Mouse (Mus musculus): ENCODE measurements around the gene Hoxa11. TPM values are rescaled to one million over a fixed set of nuclear protein-coding genes. Genes with fewer than 3 reads are reported as not detected.
A peak's percentile ranks its signal among the peaks of the same experiment; 100 is the strongest.

Gene Hoxa11
- 0.04 TPM in 1 of 2 replicates, not detected in the other for polyA plus RNA-seq (2012; rRNA removed)

DNA sequence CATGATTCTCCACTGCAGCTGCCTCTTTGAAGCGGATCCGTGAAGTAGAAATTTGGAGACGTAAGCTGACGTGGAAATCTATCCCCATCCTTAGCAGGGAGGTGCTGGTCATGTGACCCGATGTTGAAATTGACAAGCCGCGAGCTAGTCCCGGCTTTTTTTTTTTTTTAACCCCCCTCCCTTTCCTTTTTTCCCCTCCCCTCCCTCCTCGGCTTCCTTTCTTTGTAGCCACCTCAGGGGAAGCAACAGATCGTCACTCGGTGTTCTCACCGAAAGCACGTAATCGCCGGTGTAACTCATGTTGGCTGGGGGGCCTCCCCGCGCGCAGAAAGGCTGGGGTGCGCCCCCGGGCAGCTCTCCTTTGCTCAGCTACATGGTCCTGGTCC, at the start of gene Hoxa11:
Gene Hoxa11 (minus strand): TSS at position 54 of the 386 bp plus-strand sequence.
- 4% methylated on average over 20 of the region's 20 CpGs for WGBS
- Histone ChIP-seq H3K4me3 (ENCODE audit: low read depth, low read length) (no peak within 1 kb of the TSS), H3K27ac (ENCODE audit: insufficient read depth, low read depth, low read length) (no peak within 1 kb of the TSS), H3K4me1 (ENCODE audit: control insufficient read depth, insufficient read depth, insufficient read length, low read length) (no peaks in the 10 kb centered on the region; the same call in 1 of the 2 replicates), H3K36me3 (ENCODE audit: control insufficient read depth, insufficient read depth, low read length) (no peaks in the 10 kb centered on the region), H3K27me3 (ENCODE audit: control insufficient read depth, insufficient read depth, low read length) (peaks cover 93% of the 10 kb centered on the region)
- TF ChIP-seq POLR2A (IDR thresholded peaks at IDR 0.05; ENCODE audit: low read depth, low read length) = no peak
- TF ChIP-seq CTCF (IDR thresholded peaks at IDR 0.05; ENCODE audit: extremely low read depth, insufficient read length, insufficient replicate concordance, low read depth, low read length) = no peak

DNA sequence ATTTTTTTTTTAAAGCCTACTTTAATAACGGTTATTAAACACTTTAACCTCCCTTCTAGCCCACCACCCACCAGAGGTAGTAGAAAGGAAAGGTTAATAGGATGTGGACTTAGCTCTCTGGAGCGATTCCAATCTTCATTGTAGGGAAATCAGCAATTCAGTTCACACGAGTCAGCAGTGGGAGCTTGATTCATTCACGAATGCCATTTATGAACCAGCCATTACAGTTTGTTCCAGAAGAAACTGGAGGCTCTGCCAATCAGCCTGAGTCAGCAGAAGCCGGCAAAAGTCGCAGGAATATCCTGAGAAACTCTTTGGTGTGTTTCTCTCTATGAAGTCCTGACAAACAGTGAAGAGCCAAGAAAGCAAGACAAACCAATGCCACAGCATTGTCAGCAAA, 49.0 kb upstream of the Hoxa11 start:
- Histone ChIP-seq H3K27ac (ENCODE audit: insufficient read depth, low read depth, low read length) (no peak overlapping the region), H3K36me3 (ENCODE audit: control insufficient read depth, insufficient read depth, low read length) (no peaks in the 10 kb centered on the region), H3K4me3 (ENCODE audit: low read depth, low read length) (no peak overlapping the region), H3K27me3 (ENCODE audit: control insufficient read depth, insufficient read depth, low read length) (peaks cover 55% of the 10 kb centered on the region), H3K4me1 (ENCODE audit: control insufficient read depth, insufficient read depth, insufficient read length, low read length) (peaks cover 6% of the 10 kb centered on the region)
- 42% methylated on average over 6 of the region's 6 CpGs for WGBS
- no peak for TF ChIP-seq CTCF (IDR thresholded peaks at IDR 0.05; ENCODE audit: extremely low read depth, insufficient read length, insufficient replicate concordance, low read depth, low read length)
- no peak for TF ChIP-seq POLR2A (IDR thresholded peaks at IDR 0.05; ENCODE audit: low read depth, low read length)

- Histone ChIP-seq H3K27me3 (ENCODE audit: control insufficient read depth, insufficient read depth, low read length) (peaks cover 62% of the 10 kb centered on the region), H3K36me3 (ENCODE audit: control insufficient read depth, insufficient read depth, low read length) (no peaks in the 10 kb centered on the region), H3K4me1 (ENCODE audit: control insufficient read depth, insufficient read depth, insufficient read length, low read length) (peaks cover 6% of the 10 kb centered on the region), H3K27ac (ENCODE audit: insufficient read depth, low read depth, low read length) (no peak overlapping the region), H3K4me3 (ENCODE audit: low read depth, low read length) (no peak overlapping the region)
- 68% methylated on average over 7 of the region's 7 CpGs for whole genome bisulfite sequencing
- TF ChIP-seq CTCF (IDR thresholded peaks at IDR 0.05; ENCODE audit: extremely low read depth, insufficient read length, insufficient replicate concordance, low read depth, low read length) (no peak), POLR2A (IDR thresholded peaks at IDR 0.05; ENCODE audit: low read depth, low read length) (no peak)
These were observed 46.7 kb upstream of the Hoxa11 start for GRCm38 (mm10) chr6:52292328-52292727.

- H3K27ac ChIP-seq (ENCODE audit: insufficient read depth, low read depth, low read length) = no peak overlapping the region
- H3K27me3 ChIP-seq (ENCODE audit: control insufficient read depth, insufficient read depth, low read length) = peaks cover 63% of the 10 kb centered on the region
- WGBS = 7% methylated on average over 45 of the region's 45 CpGs
- peak overlapping the region; percentile 30 for H3K4me3 ChIP-seq (ENCODE audit: low read depth, low read length)
- H3K36me3 ChIP-seq (ENCODE audit: control insufficient read depth, insufficient read depth, low read length) = no peaks in the 10 kb centered on the region
- TF ChIP-seq CTCF (IDR thresholded peaks at IDR 0.05; ENCODE audit: extremely low read depth, insufficient read length, insufficient replicate concordance, low read depth, low read length) = no peak
- no peak for TF ChIP-seq POLR2A (IDR thresholded peaks at IDR 0.05; ENCODE audit: low read depth, low read length)
- peaks cover 6% of the 10 kb centered on the region for H3K4me1 ChIP-seq (ENCODE audit: control insufficient read depth, insufficient read depth, insufficient read length, low read length)
These were observed 45.6 kb upstream of the Hoxa11 start for GRCm38 (mm10) chr6:52291021-52291860.

GRCm38 (mm10) chr6:52290186-52290585, 44.6 kb upstream of the Hoxa11 start:
- peaks cover 61% of the 10 kb centered on the region for H3K27me3 ChIP-seq (ENCODE audit: control insufficient read depth, insufficient read depth, low read length)
- H3K4me3 ChIP-seq (ENCODE audit: low read depth, low read length) = no peak overlapping the region
- 18% methylated on average over 12 of the region's 12 CpGs for WGBS
- no peaks in the 10 kb centered on the region for H3K36me3 ChIP-seq (ENCODE audit: control insufficient read depth, insufficient read depth, low read length)
- no peak overlapping the region for H3K27ac ChIP-seq (ENCODE audit: insufficient read depth, low read depth, low read length)
- TF ChIP-seq POLR2A (IDR thresholded peaks at IDR 0.05; ENCODE audit: low read depth, low read length) (no peak), CTCF (IDR thresholded peaks at IDR 0.05; ENCODE audit: extremely low read depth, insufficient read length, insufficient replicate concordance, low read depth, low read length) (no peak)
- H3K4me1 ChIP-seq (ENCODE audit: control insufficient read depth, insufficient read depth, insufficient read length, low read length) = peaks cover 6% of the 10 kb centered on the region

GRCm38 (mm10) chr6:52283896-52284295, 38.3 kb upstream of the Hoxa11 start:
- TF ChIP-seq POLR2A (IDR thresholded peaks at IDR 0.05; ENCODE audit: low read depth, low read length) = no peak
- no peak for TF ChIP-seq CTCF (IDR thresholded peaks at IDR 0.05; ENCODE audit: extremely low read depth, insufficient read length, insufficient replicate concordance, low read depth, low read length)
- Histone ChIP-seq H3K4me3 (ENCODE audit: low read depth, low read length) (no peak overlapping the region), H3K27me3 (ENCODE audit: control insufficient read depth, insufficient read depth, low read length) (peaks cover 17% of the 10 kb centered on the region; the same call in 1 of the 2 replicates), H3K36me3 (ENCODE audit: control insufficient read depth, insufficient read depth, low read length) (no peaks in the 10 kb centered on the region), H3K4me1 (ENCODE audit: control insufficient read depth, insufficient read depth, insufficient read length, low read length) (no peaks in the 10 kb centered on the region), H3K27ac (ENCODE audit: insufficient read depth, low read depth, low read length) (no peak overlapping the region)
- WGBS = 89% methylated on average over 5 of the region's 5 CpGs

DNA sequence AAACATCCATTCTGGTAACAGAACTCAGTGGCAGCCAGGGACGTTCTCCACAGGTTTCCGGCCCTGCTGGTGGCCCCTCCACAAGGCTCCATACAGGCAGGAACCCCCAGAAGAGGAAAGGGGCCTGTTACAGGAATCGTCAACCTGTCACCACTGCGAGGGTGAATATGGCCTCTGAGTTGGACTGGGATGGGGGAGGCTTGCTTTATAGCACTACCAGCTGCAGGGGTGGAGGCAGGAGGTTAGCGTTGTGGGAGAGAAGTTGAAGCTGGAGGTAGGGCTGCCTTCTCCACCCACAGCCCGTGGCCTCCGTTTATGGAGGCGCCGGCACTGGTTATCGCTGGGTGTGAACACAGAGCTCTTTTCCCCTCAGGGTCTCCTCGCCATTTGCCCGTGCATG, 35.5 kb upstream of the Hoxa11 start:
- 57% methylated on average over 12 of the region's 12 CpGs for WGBS
- Histone ChIP-seq H3K27ac (ENCODE audit: insufficient read depth, low read depth, low read length) (no peak overlapping the region), H3K36me3 (ENCODE audit: control insufficient read depth, insufficient read depth, low read length) (no peaks in the 10 kb centered on the region), H3K27me3 (ENCODE audit: control insufficient read depth, insufficient read depth, low read length) (peaks cover 25% of the 10 kb centered on the region), H3K4me3 (ENCODE audit: low read depth, low read length) (no peak overlapping the region), H3K4me1 (ENCODE audit: control insufficient read depth, insufficient read depth, insufficient read length, low read length) (no peaks in the 10 kb centered on the region)
- no peak for TF ChIP-seq CTCF (IDR thresholded peaks at IDR 0.05; ENCODE audit: extremely low read depth, insufficient read length, insufficient replicate concordance, low read depth, low read length)
- TF ChIP-seq POLR2A (IDR thresholded peaks at IDR 0.05; ENCODE audit: low read depth, low read length) = no peak
